Mouse (Mus musculus) telencephalon, adult 2 months (tissue): ENCODE data around the gene Lrrc23.
"Not testable (repeated sequence)": the region's sequence is repeated elsewhere in the genome, so short reads cannot be mapped to it uniquely, and the experiment has no call there.

Source experiments
- DNase-seq: peaks from one replicate; pipeline ENCODE4 v3.0.0-alpha.2; 2011; ENCODE audit warnings: low read depth, low spot score

Gene Lrrc23

DNA sequence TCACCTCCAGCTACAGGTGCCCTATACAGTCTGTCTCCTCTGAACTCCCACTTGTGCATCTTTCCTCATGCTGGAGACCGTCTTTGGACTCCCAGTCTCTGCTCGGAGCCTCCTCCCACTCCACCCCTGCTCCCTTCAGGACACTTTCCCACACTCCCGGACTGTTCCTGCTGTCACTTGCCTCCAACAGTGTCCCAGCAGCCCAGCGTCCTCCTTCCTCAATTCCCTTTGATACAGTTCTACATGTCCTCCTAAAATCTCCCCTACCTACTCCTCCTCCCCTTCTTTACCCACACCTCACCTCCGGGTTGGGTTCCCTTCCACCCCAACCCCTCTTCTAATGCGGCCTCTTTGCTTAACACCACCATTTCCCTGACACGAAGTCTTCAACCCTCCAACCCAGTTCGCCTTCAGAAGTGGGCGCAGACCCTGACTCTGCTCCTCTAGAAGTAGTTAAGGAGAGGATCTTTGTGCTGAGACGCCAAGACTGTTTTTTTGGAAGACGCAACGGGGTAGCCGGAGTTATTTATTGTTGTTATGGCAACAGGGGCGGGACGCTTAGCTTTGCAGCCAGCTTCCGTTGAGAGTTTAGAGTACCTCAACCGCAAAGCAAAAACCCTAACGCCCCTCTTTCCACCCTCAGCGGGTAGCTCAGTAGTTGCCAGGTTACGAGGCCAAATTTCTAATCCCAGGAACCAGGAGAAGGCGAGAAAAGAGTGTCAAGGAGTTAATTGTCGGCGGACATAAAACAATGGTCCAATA is at the start of gene Lrrc23:
Gene Lrrc23 (minus strand): TSS at position 506 of the 762 bp plus-strand sequence.
- DNase-seq = no peak

- DNase-seq = no peak
Observed at GRCm38 (mm10) chr6:124828101-124828592, 48.6 kb upstream of the Lrrc23 start.

DNA sequence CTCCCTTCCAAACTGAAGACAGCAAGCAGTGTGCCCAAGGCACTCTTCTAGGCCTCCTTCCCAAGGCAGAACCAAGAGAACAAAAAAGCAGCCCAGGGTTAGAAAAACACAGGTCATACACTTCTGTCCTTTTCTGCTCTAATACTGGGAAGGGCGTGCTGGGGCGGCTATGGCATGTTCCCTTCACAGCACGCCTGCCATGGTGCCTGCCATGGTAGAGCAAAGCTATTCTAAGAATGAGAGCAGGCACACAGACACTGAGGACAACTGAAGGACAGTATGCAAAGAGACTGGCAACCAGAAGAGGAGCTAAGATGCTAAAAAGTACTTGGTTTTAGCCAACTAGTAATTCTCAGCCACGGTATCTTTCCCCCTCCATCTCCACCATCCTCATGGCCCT is 42.5 kb upstream of the Lrrc23 start:
- no peak for DNase-seq

- no peak for DNase-seq
Observed at GRCm38 (mm10) chr6:124820891-124821290, 41.4 kb upstream of the Lrrc23 start.

GRCm38 (mm10) chr6:124817971-124818370 is 38.4 kb upstream of the Lrrc23 start:
- no peak for DNase-seq

DNA sequence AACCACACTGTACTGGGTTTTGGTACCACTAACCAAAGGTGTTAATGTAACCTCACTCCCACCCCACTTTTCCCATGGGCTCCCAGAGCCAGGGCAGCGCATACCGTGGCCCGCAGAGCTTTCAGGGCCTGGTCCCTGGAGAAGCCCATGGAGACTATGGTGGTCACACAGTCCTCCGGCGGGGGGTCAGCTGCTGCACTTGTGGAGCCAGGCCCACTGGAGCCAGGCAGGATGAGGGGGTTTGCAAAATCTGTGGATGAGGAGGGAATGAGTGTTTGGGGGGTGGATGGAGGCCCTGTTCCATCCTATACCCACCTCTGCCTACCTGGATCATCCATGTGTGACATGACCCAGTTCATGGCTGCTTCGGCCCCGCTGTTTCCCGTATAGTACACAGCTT is 38.0 kb upstream of the Lrrc23 start:
- no peak for DNase-seq

GRCm38 (mm10) chr6:124817125-124817524 is 37.6 kb upstream of the Lrrc23 start:
- no peak for DNase-seq

DNA sequence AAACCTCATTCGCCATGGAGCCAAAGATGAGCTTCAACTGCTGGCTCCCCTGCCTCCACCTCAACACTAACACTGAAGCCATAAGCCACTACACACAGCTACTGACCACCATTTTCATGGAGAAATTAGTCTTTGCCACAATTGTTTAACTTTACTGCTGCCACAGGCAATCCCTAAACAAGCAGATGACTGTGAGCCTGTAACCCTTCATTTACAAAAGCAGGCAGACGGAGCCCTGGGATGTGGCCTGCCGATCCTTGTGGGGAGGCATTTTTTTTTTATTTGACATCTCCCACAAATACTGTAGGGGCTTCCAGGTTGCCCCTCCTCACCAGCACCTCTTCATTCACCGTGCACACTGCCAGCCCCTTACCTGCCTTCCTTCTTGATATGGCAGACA is 37.1 kb upstream of the Lrrc23 start:
- DNase-seq = no peak

- no peak for DNase-seq
Observed at GRCm38 (mm10) chr6:124814858-124815774, 35.6 kb upstream of the Lrrc23 start.

- no peak for DNase-seq
Observed at GRCm38 (mm10) chr6:124814448-124814847, 34.9 kb upstream of the Lrrc23 start.

DNA sequence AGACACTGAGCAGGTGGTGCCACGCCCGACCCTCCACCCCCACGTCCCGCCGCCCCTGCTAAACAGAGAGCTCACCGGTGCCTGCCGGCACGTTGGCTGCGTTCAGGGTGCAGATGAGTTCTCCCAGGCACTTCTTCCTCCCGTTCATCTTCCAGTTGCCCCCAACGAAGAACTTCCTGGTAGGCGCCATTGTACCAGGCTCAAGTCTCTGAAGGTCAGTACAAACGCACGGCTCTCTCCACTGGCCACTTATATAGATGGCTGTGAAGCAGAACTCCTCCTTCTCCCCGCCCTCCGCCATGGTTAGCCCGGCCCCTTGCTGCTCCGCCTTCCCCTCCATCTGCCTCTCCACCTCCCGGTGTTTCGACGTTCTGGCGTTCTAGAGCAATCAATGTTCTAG is 34.4 kb upstream of the Lrrc23 start, which contains the start of gene Tpi1:
Gene Tpi1 (minus strand): TSS at position 364 of the 400 bp plus-strand sequence.
- peak; percentile 84 for DNase-seq

DNA sequence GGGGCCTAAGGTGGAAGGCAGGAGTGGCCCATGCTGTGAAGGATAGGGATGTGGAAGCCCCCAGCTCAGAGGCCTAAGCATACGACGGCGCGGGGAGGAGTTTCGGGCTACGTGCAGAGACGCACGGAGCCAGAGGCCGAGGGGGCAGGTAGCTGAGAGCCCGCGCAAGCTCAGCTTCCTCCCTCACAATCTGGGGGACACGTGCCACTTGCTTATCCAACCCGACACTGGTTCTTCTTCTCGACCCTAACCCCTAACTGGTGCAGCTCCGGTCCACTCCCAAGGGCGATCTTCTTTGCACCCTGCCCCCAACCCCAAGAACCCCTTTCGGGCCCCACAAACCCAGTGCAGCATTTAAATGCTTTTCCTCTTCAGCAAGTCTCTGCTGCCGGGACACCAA is 34.0 kb upstream of the Lrrc23 start:
- peak; percentile 65 for DNase-seq

- no peak for DNase-seq
Observed at GRCm38 (mm10) chr6:124812848-124813247, 33.3 kb upstream of the Lrrc23 start.

GRCm38 (mm10) chr6:124811701-124812560 is 32.4 kb upstream of the Lrrc23 start:
- DNase-seq = no peak

- DNase-seq = no peak
Observed at GRCm38 (mm10) chr6:124811403-124811665, 31.8 kb upstream of the Lrrc23 start.

DNA sequence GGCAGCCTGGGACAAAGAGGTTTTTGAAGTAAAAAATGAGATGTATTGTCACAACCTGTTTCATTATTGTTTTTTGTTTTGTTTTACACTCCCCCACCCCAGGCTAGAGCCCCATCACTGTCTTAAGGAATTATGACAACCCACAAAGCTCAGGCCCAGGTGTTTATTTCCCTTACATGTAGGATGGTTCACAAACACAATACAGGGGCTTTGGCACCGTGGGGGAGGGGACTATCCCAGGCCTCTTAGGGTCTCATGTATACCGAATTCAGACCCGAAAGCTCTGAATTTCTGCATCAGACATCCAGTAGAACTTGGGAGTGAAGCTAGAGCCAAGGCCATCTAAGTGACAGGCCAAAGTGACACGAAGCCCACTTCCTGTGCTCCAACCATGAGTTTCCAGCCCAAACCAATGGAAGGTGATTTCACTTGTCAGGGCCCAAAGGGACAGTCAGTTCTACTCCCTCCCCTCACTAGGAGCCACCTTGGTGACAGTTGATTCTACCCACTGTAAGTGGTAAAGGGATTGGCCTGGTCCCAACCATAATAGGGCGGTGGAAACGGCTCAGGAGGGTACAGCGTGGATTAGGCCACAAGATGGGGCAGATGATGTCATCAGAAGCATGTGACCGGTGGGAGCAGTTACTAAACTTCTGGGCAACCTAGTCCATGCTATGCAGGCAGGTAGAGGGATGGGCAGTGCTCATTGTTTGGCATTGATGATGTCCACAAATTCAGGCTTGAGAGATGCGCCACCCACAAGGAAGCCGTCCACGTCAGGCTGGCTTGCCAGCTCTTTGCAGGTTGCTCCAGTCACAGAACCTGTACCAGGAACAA is 31.3 kb upstream of the Lrrc23 start:
- not testable (repeated sequence) for DNase-seq

DNA sequence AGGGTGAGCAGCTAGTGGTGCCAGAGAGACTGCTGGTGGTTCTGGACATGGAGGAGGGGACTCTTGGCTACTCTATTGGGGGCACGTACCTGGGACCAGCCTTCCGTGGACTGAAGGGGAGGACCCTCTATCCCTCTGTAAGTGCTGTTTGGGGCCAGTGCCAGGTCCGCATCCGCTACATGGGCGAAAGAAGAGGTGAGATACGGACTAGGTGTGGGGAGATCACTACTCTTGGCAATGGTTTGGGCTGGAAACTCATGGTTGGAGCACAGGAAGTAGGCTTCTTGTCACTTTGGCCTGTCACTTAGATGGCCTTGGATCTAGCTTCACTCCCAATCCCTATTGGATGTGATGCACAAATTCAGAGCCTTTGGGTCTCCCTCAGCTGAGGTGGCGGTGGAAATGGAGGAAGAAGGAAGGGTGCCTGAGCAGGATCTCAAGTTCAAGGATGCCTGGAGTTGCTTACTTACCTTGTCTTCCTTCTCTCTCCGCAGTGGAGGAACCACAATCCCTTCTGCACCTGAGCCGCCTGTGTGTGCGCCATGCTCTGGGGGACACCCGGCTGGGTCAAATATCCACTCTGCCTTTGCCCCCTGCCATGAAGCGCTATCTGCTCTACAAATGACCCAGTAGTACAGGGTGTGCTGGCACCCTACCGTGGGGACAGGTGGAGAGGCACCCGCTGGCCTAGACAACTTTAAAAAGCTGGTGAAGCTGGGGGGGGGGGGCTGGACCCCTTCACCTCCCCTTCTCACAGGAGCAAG is 30.4 kb upstream of the Lrrc23 start:
- DNase-seq = no peak

DNA sequence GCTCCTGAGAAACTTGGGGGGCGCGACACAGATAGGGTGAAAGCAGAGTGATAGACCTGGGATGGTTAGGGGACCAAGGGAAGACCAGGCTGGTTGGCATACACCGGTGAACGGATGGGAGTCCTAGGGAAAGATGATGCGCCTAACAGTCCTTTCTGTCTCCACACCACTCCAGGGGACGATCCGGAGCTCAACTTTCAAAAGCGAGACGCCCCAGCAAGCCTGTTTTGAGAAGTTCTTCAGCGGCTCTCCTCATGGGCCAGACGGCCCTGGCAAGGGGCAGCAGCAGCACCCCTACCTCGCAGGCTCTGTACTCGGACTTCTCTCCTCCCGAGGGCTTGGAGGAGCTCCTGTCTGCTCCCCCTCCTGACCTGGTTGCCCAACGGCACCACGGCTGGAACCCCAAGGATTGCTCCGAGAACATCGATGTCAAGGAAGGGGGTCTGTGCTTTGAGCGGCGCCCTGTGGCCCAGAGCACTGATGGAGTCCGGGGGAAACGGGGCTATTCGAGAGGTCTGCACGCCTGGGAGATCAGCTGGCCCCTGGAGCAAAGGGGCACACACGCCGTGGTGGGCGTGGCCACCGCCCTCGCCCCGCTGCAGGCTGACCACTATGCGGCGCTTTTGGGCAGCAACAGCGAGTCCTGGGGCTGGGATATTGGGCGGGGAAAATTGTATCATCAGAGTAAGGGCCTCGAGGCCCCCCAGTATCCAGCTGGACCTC is 29.7 kb upstream of the Lrrc23 start:
- no peak for DNase-seq

DNA sequence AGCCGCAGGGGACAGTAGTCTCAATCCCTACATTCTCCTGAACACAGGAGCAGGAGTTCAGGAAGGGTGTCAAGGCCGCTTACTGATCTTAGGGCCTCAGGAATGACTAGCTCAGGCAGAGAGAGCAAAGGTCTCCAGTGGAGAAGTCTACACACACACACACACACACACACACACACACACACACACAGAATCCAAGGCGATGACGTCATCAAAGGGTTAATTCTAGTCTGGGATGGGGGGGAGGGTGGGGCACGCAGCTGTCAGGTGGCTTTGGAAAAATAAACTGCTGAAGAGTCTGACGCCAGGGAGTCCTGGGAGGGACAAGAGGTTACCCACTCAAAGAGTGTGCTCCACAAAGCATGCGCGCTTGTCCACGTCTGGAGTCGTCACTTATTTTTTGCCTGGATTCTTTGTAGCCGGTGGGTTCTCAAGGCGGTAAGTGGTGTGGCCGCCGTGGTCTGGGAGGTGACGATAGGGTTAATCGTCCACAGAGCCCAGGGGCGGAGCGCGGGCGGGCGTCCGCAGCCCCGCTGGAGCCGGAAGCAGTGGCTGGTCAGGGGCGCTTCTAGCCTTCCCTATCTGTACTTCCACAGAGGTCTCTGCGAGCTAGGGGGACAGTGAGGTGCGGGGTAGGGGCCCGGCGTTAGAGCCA is 29.0 kb upstream of the Lrrc23 start, which contains the start of gene Spsb2:
Gene Spsb2 (plus strand): TSS at position 304 of the 655 bp plus-strand sequence.
- no peak for DNase-seq
